Mouse (Mus musculus): ENCODE results near the gene Tox2. TPM values are rescaled to one million over a fixed set of nuclear protein-coding genes. Genes with fewer than 3 reads are reported as not detected.

Tox2 gene
- polyA plus RNA-seq, 1 experiment from 2014 or later: 5.1 TPM

DNA sequence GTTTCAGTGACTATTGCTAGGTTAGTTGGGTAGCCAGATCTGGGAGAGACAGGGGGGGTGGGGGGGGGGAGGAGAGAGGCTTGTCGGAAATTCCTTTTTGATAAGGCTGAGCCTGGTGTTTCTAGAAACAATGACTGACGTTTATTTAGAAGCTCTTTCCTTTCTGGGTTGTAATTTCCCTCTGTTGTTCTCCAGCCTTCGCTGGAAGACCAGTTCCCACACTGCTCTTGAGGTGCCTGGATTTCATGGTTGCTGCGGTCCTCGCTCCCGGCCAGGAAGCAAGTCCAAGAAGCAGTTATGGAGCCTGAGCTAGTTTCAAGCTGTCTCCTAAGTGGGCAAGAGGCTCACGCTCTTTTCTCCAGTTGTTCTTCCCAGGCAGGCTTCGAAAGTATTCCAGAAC is 1.0 kb upstream of the Tox2 start:
- ATAC-seq (ENCODE audit: low read depth): no peak
- Histone ChIP-seq H3K9ac (ENCODE audit: low read depth, low read length) (no peak overlapping the region), H3K4me3 (ENCODE audit: low read depth, low read length) (no peak overlapping the region), H3K36me3 (ENCODE audit: control insufficient read depth, insufficient read depth, low read length) (no peaks in the 10 kb centered on the region), H3K4me2 (ENCODE audit: low read depth, low read length) (peak overlapping the region; percentile 91), H3K9me3 (ENCODE audit: control insufficient read depth, low read length) (peaks cover 13% of the 10 kb centered on the region), H3K27me3 (replicated peaks; ENCODE audit: control insufficient read depth, insufficient read depth, low read length) (peaks cover 44% of the 10 kb centered on the region), H3K27ac (replicated peaks; ENCODE audit: low read depth, low read length) (no peak overlapping the region), H3K4me1 (ENCODE audit: control insufficient read depth, insufficient read depth, low read length) (peaks cover 18% of the 10 kb centered on the region; the same call in 1 of the 2 replicates)
- DNase-seq (ENCODE audit: low spot score): no peak
- 55% methylated on average over 8 of the region's 8 CpGs for WGBS

DNA sequence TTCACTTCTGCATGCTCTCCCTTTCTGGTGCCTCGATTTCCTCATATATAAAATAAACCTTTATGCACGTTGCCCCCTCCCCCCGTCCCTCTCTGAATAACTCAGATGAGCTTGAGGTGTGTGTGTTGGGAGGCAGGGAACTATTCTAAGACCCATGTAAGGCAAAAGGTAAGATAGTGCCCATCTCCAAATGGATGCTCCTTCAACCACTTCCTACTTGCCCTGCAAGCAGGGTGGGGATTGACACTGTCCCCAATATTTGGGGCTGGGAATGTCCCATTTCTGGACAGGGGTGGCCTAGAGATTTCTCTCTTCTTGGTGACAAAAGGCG is 407 bp upstream of the Tox2 start:
- H3K4me2 ChIP-seq (ENCODE audit: low read depth, low read length): peak overlapping the region; percentile 91
- H3K36me3 ChIP-seq (ENCODE audit: control insufficient read depth, insufficient read depth, low read length): no peaks in the 10 kb centered on the region
- H3K9ac ChIP-seq (ENCODE audit: low read depth, low read length): 0 out of 2 replicates have a peak overlapping the region, but pooled peaks have one; percentile 58
- H3K4me3 ChIP-seq (ENCODE audit: low read depth, low read length): peak overlapping the region; percentile 53
- H3K27me3 ChIP-seq (replicated peaks; ENCODE audit: control insufficient read depth, insufficient read depth, low read length): peaks cover 44% of the 10 kb centered on the region
- H3K9me3 ChIP-seq (ENCODE audit: control insufficient read depth, low read length): peaks cover 13% of the 10 kb centered on the region
- H3K4me1 ChIP-seq (ENCODE audit: control insufficient read depth, insufficient read depth, low read length): peaks cover 18% of the 10 kb centered on the region; the same call in 1 of the 2 replicates
- no peak overlapping the region for H3K27ac ChIP-seq (replicated peaks; ENCODE audit: low read depth, low read length)
- DNase-seq (ENCODE audit: low spot score) (no peak), ATAC-seq (ENCODE audit: low read depth) (no peak; the same call in 1 of the 2 replicates)
- WGBS: 4% methylated on average over 4 of the region's 4 CpGs

DNA sequence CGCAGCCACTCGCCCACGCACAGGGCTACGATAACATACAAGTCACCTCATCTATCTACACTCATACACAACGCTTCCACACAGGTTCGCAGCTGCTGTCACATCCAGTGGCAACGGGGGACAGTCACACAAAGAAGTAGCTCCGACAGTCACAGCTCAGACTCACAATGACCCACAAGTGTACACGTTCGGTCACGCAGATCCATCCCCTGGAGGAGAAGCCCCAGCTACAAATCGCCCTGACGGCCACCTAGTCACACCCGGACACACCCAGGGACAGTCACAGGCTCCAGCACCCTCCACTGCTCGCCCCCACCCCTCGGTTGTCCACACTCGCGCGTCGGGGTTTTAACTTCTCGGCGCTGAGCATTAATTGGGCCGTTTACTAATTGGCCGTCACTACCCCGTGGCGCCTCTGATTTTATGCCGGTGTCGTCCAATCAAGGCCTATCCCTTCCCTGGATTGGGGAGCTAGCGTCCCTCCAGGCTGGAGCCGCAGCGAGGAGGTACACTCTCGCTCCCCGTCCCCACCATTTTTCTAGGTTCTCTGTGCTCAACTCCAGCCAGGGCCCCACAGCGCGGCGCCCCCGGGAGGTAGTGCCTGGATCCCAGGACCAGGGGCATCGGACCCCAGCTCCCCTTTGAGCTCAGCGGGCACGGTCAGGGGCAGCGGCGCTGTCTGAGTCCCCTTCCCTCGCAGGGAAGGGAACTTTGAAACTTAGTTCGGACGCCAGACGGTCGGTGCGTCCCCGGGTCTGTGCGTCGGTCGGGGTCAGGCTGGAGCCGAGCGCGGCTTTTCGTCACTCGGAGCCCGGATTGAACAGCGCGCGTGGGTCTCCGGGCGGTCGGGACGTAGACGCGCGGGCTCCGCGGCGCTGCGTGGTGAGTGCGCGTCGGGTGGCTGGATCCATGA is 966 bp downstream of the Tox2 start:
- peak; percentile 35 for ATAC-seq (ENCODE audit: low read depth)
- Histone ChIP-seq H3K27ac (replicated peaks; ENCODE audit: low read depth, low read length) (no peak overlapping the region), H3K36me3 (ENCODE audit: control insufficient read depth, insufficient read depth, low read length) (no peaks in the 10 kb centered on the region)

DNA sequence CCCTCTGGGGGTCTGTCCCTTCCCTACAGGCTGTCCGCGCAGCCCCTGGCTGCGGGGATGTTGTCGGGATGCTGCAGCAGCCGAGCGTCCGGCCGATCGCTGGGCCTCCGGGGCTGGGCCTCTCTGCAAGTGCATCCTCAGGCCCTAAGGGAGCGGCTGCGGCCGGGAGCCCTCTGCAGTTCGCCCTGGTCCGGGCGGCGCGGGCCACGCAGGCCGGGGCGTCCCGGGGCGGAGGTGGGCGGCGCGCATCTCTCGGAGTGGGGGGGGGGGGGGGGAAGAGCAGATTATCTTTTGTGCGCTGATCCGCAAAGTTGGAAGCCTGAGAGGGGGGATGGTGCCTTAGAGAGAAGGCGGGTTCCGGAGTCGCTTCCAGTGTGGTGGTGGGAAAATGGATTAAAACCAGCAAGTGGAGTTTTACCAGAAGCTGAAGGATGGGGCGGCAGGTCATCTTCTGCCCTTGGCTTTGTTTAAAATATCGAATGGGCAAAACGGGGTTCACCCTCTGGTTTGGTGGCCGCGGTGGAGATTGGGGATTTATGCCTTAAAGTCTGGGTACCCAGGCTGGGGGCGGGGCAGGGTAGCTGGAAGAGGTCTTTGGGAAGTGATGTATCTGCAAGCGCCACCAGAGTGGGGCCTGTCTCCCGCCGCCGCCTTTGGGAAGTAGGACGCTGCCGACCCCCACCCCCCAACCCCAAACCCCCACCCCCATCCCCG is 1.8 kb downstream of the Tox2 start:
- no peak overlapping the region for H3K27ac ChIP-seq (replicated peaks; ENCODE audit: low read depth, low read length)
- DNase-seq (ENCODE audit: low spot score): no peak
- H3K36me3 ChIP-seq (ENCODE audit: control insufficient read depth, insufficient read depth, low read length): no peaks in the 10 kb centered on the region
- peaks cover 44% of the 10 kb centered on the region for H3K27me3 ChIP-seq (replicated peaks; ENCODE audit: control insufficient read depth, insufficient read depth, low read length)
- peaks cover 18% of the 10 kb centered on the region; the same call in 1 of the 2 replicates for H3K4me1 ChIP-seq (ENCODE audit: control insufficient read depth, insufficient read depth, low read length)
- ATAC-seq (ENCODE audit: low read depth): peak; percentile 48; the same call in 1 of the 2 replicates
- H3K9me3 ChIP-seq (ENCODE audit: control insufficient read depth, low read length): peaks cover 13% of the 10 kb centered on the region
- H3K9ac ChIP-seq (ENCODE audit: low read depth, low read length): peak overlapping the region; percentile 58
- peak overlapping the region; percentile 91 for H3K4me2 ChIP-seq (ENCODE audit: low read depth, low read length)
- peak overlapping the region; percentile 53 for H3K4me3 ChIP-seq (ENCODE audit: low read depth, low read length)
- WGBS: 3% methylated on average over 18 of the region's 45 CpGs

More for the DNA sequence above, 966 bp downstream of the Tox2 start:
- no peak for DNase-seq (ENCODE audit: low spot score)
- Histone ChIP-seq H3K9ac (ENCODE audit: low read depth, low read length) (peak overlapping the region; percentile 58), H3K9me3 (ENCODE audit: control insufficient read depth, low read length) (peaks cover 13% of the 10 kb centered on the region), H3K4me1 (ENCODE audit: control insufficient read depth, insufficient read depth, low read length) (peaks cover 18% of the 10 kb centered on the region; the same call in 1 of the 2 replicates), H3K4me3 (ENCODE audit: low read depth, low read length) (peak overlapping the region; percentile 53), H3K27me3 (replicated peaks; ENCODE audit: control insufficient read depth, insufficient read depth, low read length) (peaks cover 44% of the 10 kb centered on the region), H3K4me2 (ENCODE audit: low read depth, low read length) (peak overlapping the region; percentile 91)
- 1% methylated on average over 71 of the region's 75 CpGs for WGBS

DNA sequence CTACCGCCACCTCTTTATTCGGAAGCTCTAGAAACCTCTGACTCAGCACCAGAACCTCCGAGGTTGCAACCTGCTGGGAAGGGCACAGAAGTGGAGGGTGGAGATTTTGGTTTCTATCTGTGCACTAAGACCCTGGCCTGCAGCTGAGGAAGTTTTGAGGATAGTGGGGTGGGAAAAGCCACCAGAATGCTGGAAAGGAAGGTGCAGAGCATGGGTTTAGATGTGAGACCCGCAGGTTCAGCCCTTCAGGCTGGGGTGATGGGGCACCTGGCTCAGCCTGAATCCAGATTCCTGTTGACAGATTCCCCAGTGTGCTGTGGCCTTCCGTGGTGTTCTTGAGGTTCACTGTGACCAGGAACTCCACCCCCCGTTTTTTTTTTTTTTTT is 2.3 kb downstream of the Tox2 start:
- ATAC-seq (ENCODE audit: low read depth): no peak
- Histone ChIP-seq H3K27me3 (replicated peaks; ENCODE audit: control insufficient read depth, insufficient read depth, low read length) (peaks cover 44% of the 10 kb centered on the region), H3K9ac (ENCODE audit: low read depth, low read length) (0 out of 2 replicates have a peak overlapping the region, but pooled peaks have one; percentile 19), H3K27ac (replicated peaks; ENCODE audit: low read depth, low read length) (no peak overlapping the region), H3K4me1 (ENCODE audit: control insufficient read depth, insufficient read depth, low read length) (peaks cover 18% of the 10 kb centered on the region; the same call in 1 of the 2 replicates), H3K9me3 (ENCODE audit: control insufficient read depth, low read length) (peaks cover 13% of the 10 kb centered on the region), H3K4me2 (ENCODE audit: low read depth, low read length) (peak overlapping the region; percentile 91), H3K4me3 (ENCODE audit: low read depth, low read length) (peak overlapping the region; percentile 53; the same call in 1 of the 2 replicates), H3K36me3 (ENCODE audit: control insufficient read depth, insufficient read depth, low read length) (no peaks in the 10 kb centered on the region)
- WGBS: 4% methylated on average over 6 of the region's 6 CpGs
- no peak for DNase-seq (ENCODE audit: low spot score)

DNA sequence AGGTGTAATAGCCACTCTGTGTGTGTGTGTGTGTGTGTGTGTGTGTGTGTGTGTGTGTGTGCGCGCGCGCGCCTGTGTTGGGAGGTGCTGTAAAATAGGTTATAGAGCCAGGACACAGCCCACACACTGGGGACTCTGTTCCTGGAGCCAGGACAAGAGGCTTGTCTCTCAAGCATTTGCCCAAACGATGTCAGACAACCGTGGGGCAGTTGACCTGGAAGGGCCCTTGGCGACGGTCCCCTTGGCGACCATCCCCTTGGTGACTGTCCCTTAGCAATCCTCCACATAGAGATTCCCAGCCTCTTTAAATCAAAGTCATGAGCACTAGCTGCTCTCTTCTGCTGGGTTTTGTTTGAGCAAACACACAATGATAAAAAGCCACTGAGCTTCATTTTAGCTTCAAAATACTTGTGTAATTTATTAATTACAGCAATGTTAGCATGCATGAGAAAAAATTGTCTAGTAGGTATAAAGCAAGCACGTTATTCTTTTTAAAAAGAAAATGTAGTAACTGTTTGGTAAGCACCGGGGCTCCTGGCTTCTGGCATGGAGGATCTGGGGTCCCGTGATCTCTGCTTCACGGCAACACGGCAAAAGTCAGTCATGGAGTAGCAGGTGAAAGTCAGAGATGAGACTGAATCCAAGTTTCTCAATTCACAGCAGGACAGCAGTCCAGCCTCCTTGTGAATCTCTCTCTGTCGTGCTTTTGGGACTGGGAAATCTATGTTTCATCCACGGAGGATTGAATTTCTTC is 3.0 kb downstream of the Tox2 start:
- no peak; the same call in 1 of the 2 replicates for ATAC-seq (ENCODE audit: low read depth)
- H3K4me2 ChIP-seq (ENCODE audit: low read depth, low read length): no peak overlapping the region
- H3K27me3 ChIP-seq (replicated peaks; ENCODE audit: control insufficient read depth, insufficient read depth, low read length): peaks cover 44% of the 10 kb centered on the region
- peaks cover 18% of the 10 kb centered on the region; the same call in 1 of the 2 replicates for H3K4me1 ChIP-seq (ENCODE audit: control insufficient read depth, insufficient read depth, low read length)
- H3K36me3 ChIP-seq (ENCODE audit: control insufficient read depth, insufficient read depth, low read length): no peaks in the 10 kb centered on the region
- no peak overlapping the region for H3K27ac ChIP-seq (replicated peaks; ENCODE audit: low read depth, low read length)
- peak; percentile 44 for DNase-seq (ENCODE audit: low spot score)
- H3K9me3 ChIP-seq (ENCODE audit: control insufficient read depth, low read length): peaks cover 12% of the 10 kb centered on the region
- H3K4me3 ChIP-seq (ENCODE audit: low read depth, low read length): no peak overlapping the region
- H3K9ac ChIP-seq (ENCODE audit: low read depth, low read length): no peak overlapping the region
- 50% methylated on average over 17 of the region's 17 CpGs for WGBS

DNA sequence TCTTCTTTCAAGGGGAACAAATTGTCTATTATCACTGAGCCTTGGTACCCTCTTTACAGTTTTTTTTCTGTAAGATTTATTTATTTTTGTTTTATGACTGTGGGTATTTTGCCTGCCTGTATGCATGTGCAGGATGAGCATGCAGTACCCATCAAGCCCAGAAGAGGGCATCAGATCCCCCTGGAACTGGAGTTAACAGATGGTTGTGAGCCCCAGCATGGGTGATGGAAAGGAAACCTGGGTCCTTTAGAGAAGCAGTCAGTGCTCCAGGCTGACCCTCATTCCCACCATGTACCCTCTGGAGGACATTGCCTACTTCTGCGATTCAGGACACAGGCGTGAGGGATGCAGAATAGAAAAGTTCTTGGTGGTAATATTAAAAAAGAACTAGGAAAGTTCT is 4.4 kb downstream of the Tox2 start:
- Histone ChIP-seq H3K4me3 (ENCODE audit: low read depth, low read length) (no peak overlapping the region), H3K4me1 (ENCODE audit: control insufficient read depth, insufficient read depth, low read length) (peaks cover 18% of the 10 kb centered on the region; the same call in 1 of the 2 replicates), H3K36me3 (ENCODE audit: control insufficient read depth, insufficient read depth, low read length) (no peaks in the 10 kb centered on the region), H3K9me3 (ENCODE audit: control insufficient read depth, low read length) (no peaks in the 10 kb centered on the region), H3K27ac (replicated peaks; ENCODE audit: low read depth, low read length) (no peak overlapping the region), H3K4me2 (ENCODE audit: low read depth, low read length) (no peak overlapping the region), H3K27me3 (replicated peaks; ENCODE audit: control insufficient read depth, insufficient read depth, low read length) (peaks cover 44% of the 10 kb centered on the region), H3K9ac (ENCODE audit: low read depth, low read length) (no peak overlapping the region)
- DNase-seq (ENCODE audit: low spot score) (no peak), ATAC-seq (ENCODE audit: low read depth) (no peak)
- WGBS: 98% methylated on average over 2 of the region's 2 CpGs

DNA sequence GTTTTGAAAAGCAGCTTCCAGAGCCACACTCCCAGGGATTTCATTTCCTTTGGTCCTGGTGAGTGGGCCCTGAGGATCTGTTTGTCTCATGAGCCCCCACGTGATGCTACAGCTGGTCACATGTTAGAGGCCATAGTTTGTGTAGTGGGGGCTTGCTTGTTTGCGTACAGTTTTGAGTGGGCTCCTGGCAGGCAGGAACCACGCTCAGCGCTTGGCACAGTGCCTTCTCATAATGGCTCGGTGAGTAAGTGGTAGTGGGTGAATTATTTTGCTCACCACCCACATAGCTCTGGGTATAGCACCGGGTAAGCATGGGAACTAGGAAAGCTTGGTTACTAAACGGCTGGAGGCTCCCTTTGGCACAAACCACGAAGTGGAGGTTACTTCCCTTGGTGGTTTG is 6.2 kb downstream of the Tox2 start:
- Histone ChIP-seq H3K4me3 (ENCODE audit: low read depth, low read length) (no peak overlapping the region), H3K4me1 (ENCODE audit: control insufficient read depth, insufficient read depth, low read length) (0 out of 2 replicates have a peak, but pooled peaks cover 4% of the 10 kb centered on the region), H3K4me2 (ENCODE audit: low read depth, low read length) (no peak overlapping the region), H3K27ac (replicated peaks; ENCODE audit: low read depth, low read length) (no peak overlapping the region), H3K9ac (ENCODE audit: low read depth, low read length) (no peak overlapping the region), H3K36me3 (ENCODE audit: control insufficient read depth, insufficient read depth, low read length) (no peaks in the 10 kb centered on the region), H3K9me3 (ENCODE audit: control insufficient read depth, low read length) (no peaks in the 10 kb centered on the region), H3K27me3 (replicated peaks; ENCODE audit: control insufficient read depth, insufficient read depth, low read length) (peaks cover 26% of the 10 kb centered on the region)
- no peak for ATAC-seq (ENCODE audit: low read depth)
- 81% methylated on average over 8 of the region's 8 CpGs for WGBS
- DNase-seq (ENCODE audit: low spot score): no peak
